Mouse (Mus musculus) granulocyte monocyte progenitor cell, adult 5-6 weeks (primary cell): Measurements from ENCODE around the gene Cyb561. TPM values are rescaled to one million over a fixed set of nuclear protein-coding genes. Genes with fewer than 3 reads are reported as not detected.

ENCODE experiments used
- ATAC-seq: replicated peaks from 2 replicates; pipeline ENCODE4 v1.8.0; 2016; ENCODE audit warnings: mild to moderate bottlenecking, moderate TSS enrichment, inconsistent platforms; ENCODE audit not compliant: poor library complexity, severe bottlenecking
- total RNA-seq, 2 experiments: library from RNA; stranded (forward) in 1 of 2; stranded (reverse) in 1 of 2; fragments of 200-712, 200-1000 nt in 1 of 2; fragments of >200 nt in 1 of 2; fragmentation: Nextera tagmentation in 1 of 2; gene quantifications; 2 replicates each; pipeline ENCODE4 v1.2.3; 2014 to 2017

Cyb561 gene
- total RNA-seq, 2 experiments from 2014 or later, result 0.82 to 1.6 TPM

DNA sequence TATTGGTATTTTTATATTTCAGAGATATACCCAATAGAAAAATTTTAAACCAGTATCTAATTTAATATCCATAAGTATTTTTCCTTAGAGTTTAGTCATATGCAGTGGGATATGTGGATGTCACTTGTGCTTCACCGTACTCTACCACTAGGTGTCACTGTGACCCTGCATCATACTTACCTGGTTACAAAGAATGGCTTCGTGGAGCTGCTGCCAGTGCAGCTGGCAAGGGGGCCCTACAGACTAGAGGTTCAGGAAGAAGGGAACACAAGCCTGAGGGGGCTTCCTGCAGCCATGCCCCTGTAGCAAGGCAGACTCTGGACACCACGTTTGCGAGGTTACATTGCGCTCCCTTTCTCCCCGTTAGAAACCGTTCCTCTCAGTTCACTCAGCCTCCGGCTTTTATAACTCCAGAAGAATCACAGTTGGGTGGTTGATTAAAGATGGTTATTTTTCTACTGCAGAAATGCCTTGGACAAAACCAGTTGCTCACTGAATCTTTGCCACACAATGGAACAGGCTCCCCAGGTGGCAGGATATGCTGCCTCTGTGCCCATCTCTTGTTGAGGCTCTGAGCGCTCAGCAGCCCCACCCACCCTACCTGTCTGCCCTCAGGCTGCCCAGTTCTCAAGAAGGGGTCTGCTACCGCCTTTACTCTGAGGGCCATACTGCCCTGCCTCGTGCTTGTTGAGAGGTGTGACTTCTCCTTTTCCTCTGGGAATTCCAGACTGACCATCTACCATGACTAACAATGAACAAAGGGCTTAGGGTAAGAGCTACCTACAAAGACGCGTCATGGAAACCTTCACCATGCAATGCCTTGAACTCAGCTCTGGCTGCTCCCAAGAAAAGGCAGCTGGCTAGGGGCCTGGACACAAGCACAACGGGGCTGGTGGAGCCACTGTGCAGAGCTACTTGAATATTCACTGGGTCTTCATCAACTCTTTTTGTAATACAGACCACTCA lies 25.8 kb downstream of the Cyb561 start:
- peak; percentile 96 for ATAC-seq

DNA sequence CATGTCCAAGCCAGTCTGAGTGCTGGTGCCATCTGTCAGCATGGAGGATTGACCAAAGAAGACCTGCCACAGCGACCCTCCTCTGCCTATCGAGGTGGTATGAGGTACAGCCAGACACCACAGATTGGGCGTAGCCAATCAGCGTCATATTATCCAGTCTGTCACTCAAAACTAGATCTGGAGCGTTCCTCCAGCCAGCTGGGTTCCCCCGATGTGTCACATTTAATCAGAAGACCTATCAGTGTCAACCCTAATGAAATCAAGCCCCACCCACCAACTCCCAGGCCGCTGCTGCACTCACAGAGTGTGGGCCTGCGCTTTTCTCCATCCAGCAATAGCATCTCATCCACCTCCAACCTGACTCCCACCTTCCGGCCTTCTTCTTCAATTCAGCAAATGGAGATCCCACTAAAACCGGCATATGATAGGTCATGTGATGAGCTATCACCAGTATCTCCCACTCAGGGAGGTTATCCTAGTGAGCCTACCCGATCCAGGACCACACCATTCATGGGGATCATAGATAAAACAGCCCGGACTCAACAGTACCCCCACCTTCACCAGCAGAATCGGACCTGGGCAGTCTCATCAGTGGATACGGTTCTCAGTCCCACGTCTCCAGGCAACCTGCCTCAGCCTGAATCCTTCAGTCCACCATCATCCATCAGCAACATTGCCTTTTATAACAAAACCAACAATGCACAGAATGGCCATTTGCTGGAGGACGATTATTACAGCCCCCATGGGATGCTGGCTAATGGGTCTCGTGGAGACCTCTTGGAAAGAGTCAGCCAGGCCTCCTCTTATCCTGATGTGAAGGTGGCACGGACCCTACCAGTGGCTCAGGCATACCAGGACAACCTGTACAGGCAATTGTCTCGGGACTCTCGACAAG lies 30.1 kb downstream of the Cyb561 start:
- no peak for ATAC-seq

DNA sequence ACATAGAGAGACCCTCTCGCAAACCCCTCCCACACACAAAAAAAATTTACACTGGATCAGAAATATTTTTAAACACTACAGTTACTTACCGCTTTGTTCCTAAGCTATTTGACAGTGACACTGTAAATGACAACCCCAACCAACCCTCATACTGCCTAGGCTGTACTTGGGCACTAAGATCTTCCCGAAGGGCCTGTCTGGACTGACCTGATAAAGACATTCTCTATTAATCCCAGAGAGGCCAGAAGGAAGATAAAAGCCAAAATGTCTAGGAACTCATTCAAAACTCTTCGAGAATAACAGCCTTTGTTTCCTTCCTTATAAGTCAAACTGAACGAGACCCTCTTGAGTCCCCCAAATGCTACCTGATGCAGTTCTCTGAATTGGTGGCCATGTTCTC lies 31.9 kb downstream of the Cyb561 start:
- no peak for ATAC-seq

DNA sequence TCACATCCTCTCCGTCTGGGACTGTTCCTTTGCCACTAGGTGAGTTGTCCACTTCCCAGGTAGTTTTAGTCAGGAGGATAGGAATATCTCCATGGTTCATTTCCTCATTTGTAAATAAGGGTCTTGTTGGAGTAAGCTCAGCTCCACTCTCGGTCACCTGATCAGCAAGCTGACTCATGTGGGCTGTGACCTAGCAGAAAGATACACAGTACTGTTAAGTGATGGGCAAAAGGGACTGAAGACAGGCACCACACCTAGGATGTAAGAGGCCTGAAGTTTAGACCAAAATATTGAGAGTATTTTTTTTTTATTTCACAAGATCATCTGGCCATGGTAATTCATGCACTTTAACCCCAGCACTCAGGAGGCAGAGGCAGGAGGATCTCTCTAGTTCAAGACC lies 32.3 kb downstream of the Cyb561 start:
- ATAC-seq, result no peak

DNA sequence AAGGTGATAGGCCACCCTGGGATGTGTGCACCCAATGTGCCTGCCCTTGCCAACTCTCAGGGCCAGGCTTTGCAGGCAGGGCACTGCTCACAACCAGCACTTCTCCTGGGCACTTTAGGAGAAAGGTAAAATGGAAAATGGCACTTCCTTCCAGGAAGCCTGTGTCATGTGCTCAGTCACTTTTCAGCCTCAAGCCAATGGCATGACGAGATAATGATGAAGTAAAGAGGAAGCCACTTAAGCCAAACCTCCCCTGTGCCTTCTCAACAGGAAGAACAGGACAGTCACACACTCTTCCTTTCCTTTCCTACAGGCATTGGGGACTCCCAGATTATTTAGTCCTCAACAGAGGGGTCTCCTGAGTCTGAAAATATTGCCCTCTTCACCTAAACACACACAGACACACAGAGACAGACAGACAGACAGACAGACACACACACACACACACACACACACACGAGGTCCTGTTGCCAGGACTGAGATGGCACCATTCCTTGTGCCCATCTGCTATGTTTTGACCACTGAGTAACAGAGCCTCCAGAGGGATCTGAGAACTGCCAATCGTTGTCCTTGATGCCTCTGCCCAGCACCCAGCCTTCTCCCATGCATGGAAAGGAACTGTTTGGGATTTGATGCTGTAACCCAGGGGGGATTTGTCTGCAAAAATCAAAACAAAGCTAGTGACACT lies 32.9 kb downstream of the Cyb561 start:
- ATAC-seq, result no peak

DNA sequence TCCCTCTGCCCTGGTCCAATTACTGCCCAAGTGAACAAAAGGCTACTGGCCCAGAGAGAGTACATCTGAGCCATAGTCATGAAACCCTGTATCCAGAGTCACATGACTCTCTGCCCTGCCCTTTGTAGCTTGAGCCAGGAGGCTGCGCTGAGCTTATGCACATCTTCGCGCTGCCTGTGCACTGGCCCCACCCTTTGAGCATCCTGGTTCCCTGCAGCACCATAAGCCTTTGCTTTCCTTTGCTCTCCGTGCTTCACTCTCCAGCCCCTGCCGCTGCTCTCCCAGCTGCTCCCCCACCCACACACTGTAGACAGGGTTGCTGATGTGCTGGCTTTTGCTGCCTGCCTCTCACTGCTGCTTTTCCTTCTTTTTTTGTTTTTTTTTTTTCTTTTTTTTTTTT lies 39.6 kb downstream of the Cyb561 start:
- ATAC-seq, result no peak

DNA sequence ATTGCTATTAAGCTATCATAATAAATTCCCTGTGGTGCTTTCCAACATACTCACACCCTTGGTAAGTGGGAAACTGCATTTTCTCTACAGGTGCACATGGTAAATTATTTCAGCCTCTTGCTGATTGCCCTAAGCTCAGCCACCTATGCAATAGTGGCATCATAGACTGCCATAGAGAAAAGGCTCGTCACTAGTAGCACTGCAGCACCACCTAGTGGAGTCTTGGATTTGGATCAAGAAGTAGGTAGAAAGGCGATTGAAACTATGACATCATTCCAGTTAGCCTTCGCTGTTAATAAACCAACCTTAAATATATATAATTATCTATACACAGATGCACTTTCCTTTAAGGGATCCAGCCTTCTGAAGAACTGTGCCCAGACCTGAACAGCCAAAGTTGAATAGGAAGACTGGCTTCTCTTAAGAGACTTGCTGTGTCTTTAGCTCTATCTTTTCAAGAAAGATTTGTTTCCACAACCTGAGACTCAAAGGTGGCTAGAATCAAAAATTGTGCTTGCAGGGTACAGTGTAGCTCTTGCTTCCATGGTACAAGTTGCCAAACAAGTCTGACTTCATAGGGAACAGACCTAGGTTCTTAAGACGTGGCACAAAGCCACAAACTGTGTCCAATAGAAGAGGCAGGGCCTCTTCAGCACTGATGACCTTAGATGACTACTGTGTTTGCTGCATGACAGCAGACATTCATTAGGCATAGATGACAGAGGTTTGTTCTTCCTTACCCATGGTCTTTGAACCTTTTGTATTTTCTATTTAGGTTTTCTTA lies 41.4 kb downstream of the Cyb561 start:
- ATAC-seq, result peak; percentile 92

DNA sequence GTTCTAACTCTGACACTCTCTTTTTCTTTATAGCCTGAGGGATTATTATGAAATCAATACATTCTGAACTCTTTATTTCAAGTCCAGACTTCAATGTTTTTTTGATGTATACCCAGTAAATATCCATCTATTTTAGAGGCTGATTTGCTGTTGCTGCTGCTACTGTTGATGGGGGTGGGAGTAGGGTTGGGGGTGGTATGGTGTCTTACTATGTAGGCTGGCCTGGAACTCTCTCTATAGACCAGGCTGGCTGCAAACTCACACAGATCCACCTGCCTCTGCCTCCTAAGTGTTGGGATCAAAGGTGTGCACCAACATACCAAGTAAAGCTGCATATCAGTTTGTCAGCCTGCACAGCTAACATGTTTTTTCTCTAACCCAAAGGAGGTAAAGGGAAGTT lies 42.0 kb downstream of the Cyb561 start:
- ATAC-seq, result no peak

DNA sequence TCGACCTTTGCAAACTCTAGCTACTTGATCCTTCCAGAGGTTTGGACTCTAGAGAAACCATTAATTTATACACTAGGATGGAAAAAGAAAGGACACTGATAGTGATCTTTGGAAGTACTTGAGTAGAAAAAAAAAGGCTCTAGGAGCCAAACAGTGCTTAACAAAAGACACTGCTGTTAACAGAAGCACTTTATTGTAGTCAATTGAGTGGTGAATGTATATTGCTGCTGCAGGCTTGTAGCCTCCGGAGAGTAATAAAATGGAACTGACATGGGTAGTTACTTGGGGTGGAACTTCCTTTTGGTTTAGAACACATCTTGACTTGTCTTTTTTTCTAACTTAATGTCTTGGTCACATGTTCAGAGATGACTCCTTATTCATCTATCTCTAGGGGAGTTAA lies 43.5 kb downstream of the Cyb561 start:
- no peak for ATAC-seq

DNA sequence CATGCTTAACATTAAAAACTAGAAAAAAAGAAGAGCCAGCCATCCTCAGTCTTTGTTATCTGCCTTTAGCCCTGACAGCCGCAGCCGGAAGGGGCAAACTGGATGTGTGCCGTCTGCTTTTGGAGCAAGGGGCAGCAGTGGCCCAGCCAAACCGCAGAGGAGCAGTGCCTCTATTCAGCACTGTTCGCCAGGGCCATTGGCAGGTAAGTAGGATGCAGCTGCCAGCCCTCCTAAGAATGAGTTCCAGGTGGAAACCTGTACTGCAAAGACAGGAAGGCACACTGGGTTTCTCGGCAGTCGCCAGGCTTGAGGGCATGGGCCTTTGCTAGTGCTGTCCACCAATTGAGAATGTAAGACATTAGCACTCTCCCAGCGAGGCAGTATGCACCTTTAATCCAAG lies 44.2 kb downstream of the Cyb561 start:
- ATAC-seq, result no peak

DNA sequence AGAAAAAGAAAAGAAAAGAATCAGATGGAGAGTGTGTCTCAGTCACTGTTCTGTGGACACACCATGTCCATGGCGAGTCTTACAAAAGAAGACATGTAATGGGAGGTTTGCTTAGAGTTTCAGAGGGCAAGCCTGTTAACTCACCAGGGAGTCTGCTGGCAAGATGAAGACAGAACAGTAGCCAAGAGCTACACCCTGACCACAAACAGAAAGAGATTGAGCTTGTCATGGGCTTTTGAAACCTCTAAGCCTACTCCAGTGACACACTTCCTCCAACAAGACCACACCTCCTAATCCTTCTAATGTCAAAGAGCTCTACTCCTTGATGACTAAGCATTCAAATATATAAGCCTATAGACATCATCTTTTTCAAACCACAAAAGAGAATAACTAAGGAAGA lies 45.8 kb downstream of the Cyb561 start:
- peak; percentile 30 for ATAC-seq

DNA sequence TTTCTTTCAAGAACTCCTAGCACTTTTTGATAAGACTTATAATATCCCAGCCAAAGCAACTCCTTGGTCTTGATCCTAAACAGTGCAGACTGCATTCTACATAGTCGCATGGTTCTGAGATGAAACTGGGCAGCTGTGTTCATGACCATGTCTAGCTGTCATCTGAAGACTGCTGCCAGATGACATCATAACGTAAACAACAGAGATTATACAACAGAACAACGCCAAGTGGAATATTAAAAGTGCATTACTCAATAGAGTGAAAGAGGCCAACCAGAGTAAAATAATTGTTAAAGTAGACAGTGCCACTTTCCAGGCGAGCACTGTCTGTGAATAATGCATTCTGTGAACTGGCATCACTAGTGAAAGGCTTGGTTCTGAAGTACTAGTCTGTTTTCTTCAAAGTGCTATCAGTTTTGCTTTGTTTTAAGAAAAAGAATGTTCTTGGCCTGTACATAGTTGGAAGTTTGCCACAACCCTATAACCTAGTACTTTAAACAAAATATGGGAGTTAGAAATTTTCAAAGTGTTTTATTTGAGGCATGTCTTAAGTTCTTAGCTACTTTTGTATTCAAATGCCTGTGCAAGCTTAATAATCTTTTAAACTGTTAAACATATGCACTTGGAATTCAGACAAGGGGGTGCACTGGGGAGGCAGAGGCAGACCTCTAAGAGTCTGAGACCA lies 47.5 kb downstream of the Cyb561 start:
- no peak for ATAC-seq

DNA sequence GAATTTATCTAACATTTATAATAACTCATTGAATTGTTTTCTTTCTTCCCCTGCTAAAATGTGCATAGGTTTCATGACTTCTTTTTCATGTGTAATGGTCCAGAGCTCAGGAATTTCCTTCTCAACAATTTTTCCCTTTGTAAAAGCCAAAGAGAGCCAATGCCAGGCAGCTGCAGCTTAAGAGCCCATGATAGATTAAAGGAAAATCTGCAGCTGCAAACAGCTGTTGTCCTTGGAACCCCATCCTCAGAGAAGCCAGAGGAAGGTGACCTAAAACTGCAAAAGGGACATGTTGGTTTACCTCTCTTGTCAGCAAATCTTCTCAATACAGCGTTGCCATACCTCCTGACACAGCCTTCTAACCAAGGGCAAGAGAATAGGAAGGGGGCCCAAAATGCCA lies 50.2 kb downstream of the Cyb561 start:
- no peak for ATAC-seq

DNA sequence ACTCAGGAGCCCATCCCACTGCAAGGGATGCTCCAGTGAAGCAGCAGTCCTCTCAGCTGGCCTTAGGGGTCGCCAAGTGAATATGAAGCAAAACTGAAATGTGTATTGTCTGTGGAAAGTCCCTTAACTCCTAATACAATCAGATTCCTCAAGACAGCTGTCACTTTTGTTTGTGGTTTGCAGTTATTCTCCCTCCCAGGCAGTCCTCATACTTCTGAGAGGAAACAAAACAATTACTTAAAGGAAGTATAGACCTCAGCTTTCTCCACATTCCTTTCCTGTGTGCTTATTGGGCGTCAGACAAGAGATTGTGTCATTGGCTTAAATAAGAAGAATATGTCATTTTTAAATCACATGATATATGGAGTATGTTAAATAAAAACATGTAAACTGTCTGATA lies 51.6 kb downstream of the Cyb561 start:
- ATAC-seq, result peak; percentile 93

DNA sequence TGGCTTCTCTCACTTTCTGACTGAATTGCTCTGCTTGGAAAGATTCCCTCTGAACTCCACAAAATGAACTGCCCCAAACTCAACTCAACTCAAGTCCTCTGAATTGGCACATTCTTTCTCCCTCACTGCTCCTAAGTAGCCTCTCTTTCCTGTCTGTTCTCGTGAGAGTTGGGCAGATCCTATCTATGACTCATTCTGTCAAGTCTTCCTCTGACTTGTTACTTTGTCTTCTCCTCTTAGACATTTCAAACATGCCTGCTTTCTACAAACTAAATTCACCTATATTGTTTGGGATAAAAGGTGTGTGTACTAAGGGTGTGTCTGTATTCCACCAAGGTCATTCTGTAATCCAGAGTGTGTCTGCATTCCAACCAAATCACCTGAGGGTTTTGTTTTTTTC lies 54.0 kb downstream of the Cyb561 start:
- ATAC-seq, result no peak

DNA sequence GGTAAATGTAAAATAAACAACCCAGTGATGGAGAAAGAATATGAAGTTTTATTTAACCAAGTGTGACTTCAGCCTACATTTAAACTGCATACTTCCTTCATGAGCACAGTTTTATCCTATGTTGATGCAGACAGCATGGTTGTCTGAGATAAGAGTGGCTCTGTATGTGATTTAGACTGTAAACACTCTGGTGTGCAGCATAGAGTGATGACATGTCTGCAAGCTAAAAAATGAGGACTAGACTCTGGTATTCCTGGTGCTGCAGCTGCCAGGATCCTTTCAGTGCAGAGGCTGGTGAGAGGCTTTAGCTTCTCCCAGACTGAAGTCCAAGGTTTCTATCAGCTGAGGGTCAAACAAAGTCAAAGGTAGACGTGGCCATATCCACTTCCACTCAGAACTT lies 65.9 kb downstream of the Cyb561 start:
- no peak for ATAC-seq

DNA sequence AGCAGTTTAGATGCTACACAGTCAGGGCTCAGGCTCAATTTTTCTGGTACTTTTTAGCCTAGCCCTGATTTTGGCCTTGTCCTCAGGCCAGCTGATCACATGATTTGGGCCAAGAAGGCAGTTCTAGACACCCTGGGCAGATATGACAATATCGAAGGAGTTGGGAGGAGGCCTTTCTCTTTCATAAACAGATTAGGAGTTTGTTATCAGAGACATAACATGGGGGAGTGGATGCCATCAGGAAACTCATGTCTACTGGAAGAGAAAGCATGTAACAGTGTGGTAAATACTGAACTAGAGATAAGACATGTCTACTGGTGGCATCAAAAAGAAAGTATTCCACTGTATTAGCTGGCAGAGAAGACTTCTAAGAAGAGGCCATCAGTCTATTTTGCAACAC lies 67.6 kb downstream of the Cyb561 start:
- no peak for ATAC-seq
